Mouse (Mus musculus): Measurements from ENCODE around the gene Sycp3. TPM values are rescaled to one million over a fixed set of nuclear protein-coding genes. Genes with fewer than 3 reads are reported as not detected.
A peak's percentile ranks its signal among the peaks of the same experiment; 100 is the strongest.

The Sycp3 gene
- 0.34 TPM in 1 of 2 replicates, not detected in the other for polyA plus RNA-seq (2016; fragmentation: Nextera tagmentation; extraction: Ambion mirVana)

GRCm38 (mm10) chr10:88459502-88459992, at the start of gene Sycp3:
Gene Sycp3, plus strand, starts transcription at chr10:88459569.
- H3K4me1 ChIP-seq = no peaks in the 10 kb centered on the region
- H3K36me3 ChIP-seq = no peaks in the 10 kb centered on the region
- no peak within 1 kb of the TSS for H3K27ac ChIP-seq
- H3K4me3 ChIP-seq = no peak within 1 kb of the TSS
- 86% methylated on average over 33 of the region's 33 CpGs for WGBS
- H3K9ac ChIP-seq = no peak within 1 kb of the TSS
- H3K4me2 ChIP-seq (replicated peaks) = no peak within 1 kb of the TSS
- H3K9me3 ChIP-seq = no peaks in the 10 kb centered on the region
- no peaks in the 10 kb centered on the region for H3K27me3 ChIP-seq (replicated peaks)
- 0 out of 2 replicates have a peak, but pooled peaks have one; percentile 21 for ATAC-seq (ENCODE audit: low FRiP score, low read depth)

GRCm38 (mm10) chr10:88409751-88410150, 49.6 kb upstream of the Sycp3 start:
- H3K36me3 ChIP-seq = no peaks in the 10 kb centered on the region
- no peak overlapping the region for H3K4me2 ChIP-seq (replicated peaks)
- ATAC-seq (ENCODE audit: low FRiP score, low read depth) = no peak
- H3K4me3 ChIP-seq = no peak overlapping the region
- no peak overlapping the region for H3K27ac ChIP-seq
- H3K27me3 ChIP-seq (replicated peaks) = no peaks in the 10 kb centered on the region
- H3K9ac ChIP-seq = no peak overlapping the region
- WGBS = 70% methylated on average over 2 of the region's 2 CpGs
- no peaks in the 10 kb centered on the region for H3K4me1 ChIP-seq
- H3K9me3 ChIP-seq = no peaks in the 10 kb centered on the region

- H3K27ac ChIP-seq = no peak overlapping the region
- H3K4me2 ChIP-seq (replicated peaks) = no peak overlapping the region
- H3K9me3 ChIP-seq = no peaks in the 10 kb centered on the region
- no peak for ATAC-seq (ENCODE audit: low FRiP score, low read depth)
- no peaks in the 10 kb centered on the region for H3K4me1 ChIP-seq
- no peaks in the 10 kb centered on the region for H3K36me3 ChIP-seq
- H3K9ac ChIP-seq = no peak overlapping the region
- no peaks in the 10 kb centered on the region for H3K27me3 ChIP-seq (replicated peaks)
- no peak overlapping the region for H3K4me3 ChIP-seq
- 56% methylated on average over 17 of the region's 17 CpGs for WGBS
Observed at GRCm38 (mm10) chr10:88412290-88412995, 46.9 kb upstream of the Sycp3 start.

GRCm38 (mm10) chr10:88417686-88418085, 41.7 kb upstream of the Sycp3 start:
- H3K36me3 ChIP-seq = peaks cover 8% of the 10 kb centered on the region
- H3K4me3 ChIP-seq = no peak overlapping the region
- H3K27me3 ChIP-seq (replicated peaks) = no peaks in the 10 kb centered on the region
- WGBS = 86% methylated on average over 5 of the region's 5 CpGs
- H3K4me1 ChIP-seq = no peaks in the 10 kb centered on the region
- no peak overlapping the region for H3K27ac ChIP-seq
- no peak overlapping the region for H3K9ac ChIP-seq
- no peak overlapping the region for H3K4me2 ChIP-seq (replicated peaks)
- ATAC-seq (ENCODE audit: low FRiP score, low read depth) = no peak
- H3K9me3 ChIP-seq = no peaks in the 10 kb centered on the region

GRCm38 (mm10) chr10:88420141-88420541, 39.2 kb upstream of the Sycp3 start:
- Histone ChIP-seq H3K36me3 (peaks cover 8% of the 10 kb centered on the region), H3K27me3 (replicated peaks) (no peaks in the 10 kb centered on the region), H3K4me1 (no peaks in the 10 kb centered on the region), H3K9ac (no peak overlapping the region), H3K27ac (no peak overlapping the region), H3K9me3 (no peaks in the 10 kb centered on the region), H3K4me2 (replicated peaks) (no peak overlapping the region), H3K4me3 (no peak overlapping the region)
- no peak for ATAC-seq (ENCODE audit: low FRiP score, low read depth)
- 75% methylated on average over 11 of the region's 11 CpGs for WGBS

GRCm38 (mm10) chr10:88420655-88421435, 38.5 kb upstream of the Sycp3 start:
- no peak overlapping the region for H3K4me2 ChIP-seq (replicated peaks)
- no peak overlapping the region for H3K27ac ChIP-seq
- peaks cover 8% of the 10 kb centered on the region for H3K36me3 ChIP-seq
- H3K4me3 ChIP-seq = no peak overlapping the region
- no peaks in the 10 kb centered on the region for H3K4me1 ChIP-seq
- H3K9me3 ChIP-seq = no peaks in the 10 kb centered on the region
- H3K27me3 ChIP-seq (replicated peaks) = no peaks in the 10 kb centered on the region
- 94% methylated on average over 19 of the region's 19 CpGs for WGBS
- ATAC-seq (ENCODE audit: low FRiP score, low read depth) = no peak
- H3K9ac ChIP-seq = no peak overlapping the region

GRCm38 (mm10) chr10:88426158-88426816, 33.1 kb upstream of the Sycp3 start:
- peak; percentile 83; the same call in 1 of the 2 replicates for ATAC-seq (ENCODE audit: low FRiP score, low read depth)
- H3K4me3 ChIP-seq = no peak overlapping the region
- peaks cover 5% of the 10 kb centered on the region for H3K36me3 ChIP-seq
- no peak overlapping the region for H3K9ac ChIP-seq
- WGBS = 98% methylated on average over 2 of the region's 2 CpGs
- no peak overlapping the region for H3K27ac ChIP-seq
- no peaks in the 10 kb centered on the region for H3K27me3 ChIP-seq (replicated peaks)
- H3K4me1 ChIP-seq = no peaks in the 10 kb centered on the region
- H3K9me3 ChIP-seq = no peaks in the 10 kb centered on the region
- H3K4me2 ChIP-seq (replicated peaks) = no peak overlapping the region

GRCm38 (mm10) chr10:88426896-88427295, 32.5 kb upstream of the Sycp3 start:
- no peaks in the 10 kb centered on the region for H3K27me3 ChIP-seq (replicated peaks)
- no peaks in the 10 kb centered on the region for H3K9me3 ChIP-seq
- H3K9ac ChIP-seq = no peak overlapping the region
- peaks cover 9% of the 10 kb centered on the region for H3K36me3 ChIP-seq
- 56% methylated on average over 5 of the region's 5 CpGs for WGBS
- H3K27ac ChIP-seq = no peak overlapping the region
- no peaks in the 10 kb centered on the region for H3K4me1 ChIP-seq
- no peak for ATAC-seq (ENCODE audit: low FRiP score, low read depth)
- no peak overlapping the region for H3K4me2 ChIP-seq (replicated peaks)
- no peak overlapping the region for H3K4me3 ChIP-seq

GRCm38 (mm10) chr10:88427998-88428397, 31.4 kb upstream of the Sycp3 start:
- WGBS = 89% methylated on average over 6 of the region's 6 CpGs
- H3K4me3 ChIP-seq = no peak overlapping the region

GRCm38 (mm10) chr10:88441224-88441623, 18.1 kb upstream of the Sycp3 start:
- ATAC-seq (ENCODE audit: low FRiP score, low read depth) = no peak
- H3K27me3 ChIP-seq (replicated peaks) = no peaks in the 10 kb centered on the region
- H3K36me3 ChIP-seq = peaks cover 10% of the 10 kb centered on the region; the same call in 1 of the 2 replicates
- H3K9ac ChIP-seq = no peak overlapping the region
- H3K27ac ChIP-seq = no peak overlapping the region
- no peak overlapping the region for H3K4me2 ChIP-seq (replicated peaks)
- WGBS = 88% methylated on average over 6 of the region's 6 CpGs
- no peaks in the 10 kb centered on the region for H3K4me1 ChIP-seq
- no peaks in the 10 kb centered on the region for H3K9me3 ChIP-seq
- H3K4me3 ChIP-seq = no peak overlapping the region

More at GRCm38 (mm10) chr10:88427998-88428397, 31.4 kb upstream of the Sycp3 start:
- Histone ChIP-seq H3K27me3 (replicated peaks) (no peaks in the 10 kb centered on the region), H3K9ac (no peak overlapping the region), H3K27ac (no peak overlapping the region), H3K9me3 (no peaks in the 10 kb centered on the region), H3K4me1 (no peaks in the 10 kb centered on the region), H3K4me2 (replicated peaks) (no peak overlapping the region), H3K36me3 (peaks cover 14% of the 10 kb centered on the region)
- ATAC-seq (ENCODE audit: low FRiP score, low read depth) = no peak

GRCm38 (mm10) chr10:88451221-88451620, 8.1 kb upstream of the Sycp3 start:
- Histone ChIP-seq H3K27ac (no peak overlapping the region), H3K4me2 (replicated peaks) (no peak overlapping the region), H3K4me3 (no peak overlapping the region), H3K9me3 (no peaks in the 10 kb centered on the region), H3K36me3 (peaks cover 3% of the 10 kb centered on the region; the same call in 1 of the 2 replicates), H3K4me1 (no peaks in the 10 kb centered on the region), H3K27me3 (replicated peaks) (no peaks in the 10 kb centered on the region), H3K9ac (no peak overlapping the region)
- 91% methylated on average over 2 of the region's 2 CpGs for WGBS
- ATAC-seq (ENCODE audit: low FRiP score, low read depth) = no peak

- Histone ChIP-seq H3K9ac (no peak overlapping the region), H3K27ac (no peak overlapping the region), H3K4me1 (no peaks in the 10 kb centered on the region), H3K4me2 (replicated peaks) (no peak overlapping the region), H3K27me3 (replicated peaks) (no peaks in the 10 kb centered on the region), H3K4me3 (no peak overlapping the region), H3K36me3 (no peaks in the 10 kb centered on the region), H3K9me3 (no peaks in the 10 kb centered on the region)
- 88% methylated on average over 6 of the region's 6 CpGs for WGBS
- no peak for ATAC-seq (ENCODE audit: low FRiP score, low read depth)
Observed at GRCm38 (mm10) chr10:88451990-88452389, 7.4 kb upstream of the Sycp3 start.
